Mouse (Mus musculus): ENCODE data around the gene Snrpc. TPM values are rescaled to one million over a fixed set of nuclear protein-coding genes. Genes with fewer than 3 reads are reported as not detected.
"Not testable (repeated sequence)": the region's sequence is repeated elsewhere in the genome, so short reads cannot be mapped to it uniquely, and the experiment has no call there.

The Snrpc gene
- 219 and 230 TPM in 2 replicates for polyA plus RNA-seq (2015; fragmentation: Nextera tagmentation; extraction: Ambion mirVana)

DNA sequence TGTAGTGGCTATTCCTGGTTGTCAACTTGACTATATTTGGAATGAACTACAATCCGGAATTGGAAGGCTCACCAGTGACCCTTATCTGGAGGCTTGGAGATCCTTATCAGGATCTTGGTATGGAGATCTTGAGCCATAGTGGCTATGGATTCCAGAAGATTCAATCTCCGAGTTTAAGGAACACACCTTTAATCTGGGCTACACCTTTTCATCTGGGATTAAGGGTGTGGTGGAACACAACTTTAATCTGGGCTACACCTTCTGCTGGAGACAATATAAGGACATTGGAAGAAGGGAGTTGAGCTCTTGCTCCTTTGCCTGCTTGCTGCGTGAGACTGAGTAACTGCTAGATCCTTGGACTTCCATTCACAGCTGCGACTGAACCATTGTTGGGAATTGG lies at the start of gene Snrpc:
Snrpc (plus strand) TSS at position 301 of the 400 bp plus-strand sequence.
- WGBS, result 67% methylated on average over 4 of the region's 4 CpGs

DNA sequence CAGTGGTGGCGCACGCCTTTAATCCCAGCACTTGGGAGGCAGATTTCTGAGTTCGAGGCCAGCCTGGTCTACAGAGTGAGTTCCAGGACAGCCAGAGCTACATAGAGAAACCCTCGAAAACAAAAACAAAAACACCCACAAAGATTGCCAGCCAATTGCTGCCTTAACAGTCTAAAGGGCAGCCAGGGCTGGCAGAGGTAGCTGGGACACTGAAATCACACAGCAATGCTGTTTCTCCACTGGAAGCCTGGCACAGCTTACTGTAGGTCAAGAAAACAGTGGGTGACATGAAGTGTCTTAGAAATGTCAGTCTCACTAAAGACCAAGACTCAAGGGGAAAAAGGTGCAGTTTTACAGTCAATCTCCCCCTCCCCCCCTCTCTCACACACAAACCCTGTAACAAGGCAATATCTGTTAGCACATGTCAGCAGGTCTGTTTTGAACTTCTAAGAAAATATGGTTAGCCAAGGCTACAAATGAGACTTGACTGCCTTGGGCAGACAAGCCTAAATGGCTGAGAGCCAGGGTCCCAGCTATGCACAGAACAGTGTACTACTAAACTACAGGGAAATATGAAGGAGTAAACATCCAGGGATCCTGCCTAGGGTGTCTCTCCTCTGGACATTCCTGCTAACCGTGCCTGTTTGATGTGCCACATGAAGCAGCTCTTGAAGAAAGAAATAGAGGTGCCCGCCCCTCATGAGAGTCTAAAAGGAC lies 49.3 kb upstream of the Snrpc start:
- no peak overlapping the region for H3K4me3 ChIP-seq
- no peaks in the 10 kb centered on the region for H3K27me3 ChIP-seq (replicated peaks)
- H3K4me2 ChIP-seq, result no peak overlapping the region
- peaks cover 6% of the 10 kb centered on the region; the same call in 1 of the 2 replicates for H3K4me1 ChIP-seq
- peaks cover 46% of the 10 kb centered on the region for H3K36me3 ChIP-seq
- H3K9ac ChIP-seq, result no peak overlapping the region
- H3K27ac ChIP-seq (replicated peaks), result no peak overlapping the region
- H3K9me3 ChIP-seq, result no peaks in the 10 kb centered on the region
- 86% methylated on average over 6 of the region's 6 CpGs for WGBS
- no peak for ATAC-seq (ENCODE audit: extremely low read depth, insufficient number of reproducible peaks, low FRiP score, low TSS enrichment)

More for the DNA sequence above, at the start of gene Snrpc:
- not testable (repeated sequence) for H3K4me3 ChIP-seq; H3K9ac ChIP-seq; H3K27ac ChIP-seq (replicated peaks); ATAC-seq (ENCODE audit: extremely low read depth, insufficient number of reproducible peaks, low FRiP score, low TSS enrichment); H3K9me3 ChIP-seq
- Histone ChIP-seq H3K4me1 (peaks cover 14% of the 10 kb centered on the region), H3K27me3 (replicated peaks) (peaks cover 26% of the 10 kb centered on the region), H3K4me2 (peak within 1 kb of the TSS; percentile 81; the same call in 1 of the 2 replicates), H3K36me3 (peaks cover 11% of the 10 kb centered on the region)

DNA sequence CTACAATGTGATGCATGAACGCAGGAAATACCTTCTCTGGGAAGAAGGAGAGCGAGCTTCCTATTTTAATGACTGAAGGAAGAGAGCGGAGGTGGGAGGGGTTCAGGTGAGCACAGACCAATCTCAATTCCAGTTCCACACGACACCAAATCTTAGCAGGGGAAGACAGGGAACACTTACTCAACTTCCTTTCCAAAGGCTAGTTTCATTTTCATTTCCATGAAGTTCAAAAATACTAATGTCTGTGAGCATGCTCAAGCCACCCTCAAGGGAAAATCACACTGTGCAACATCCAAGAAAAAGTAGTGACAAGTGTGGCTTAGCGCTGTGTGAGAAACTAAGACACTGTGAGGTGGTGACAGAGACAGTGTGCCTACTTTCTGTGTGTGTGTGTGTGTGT lies 47.9 kb upstream of the Snrpc start:
- Histone ChIP-seq H3K4me2 (no peak overlapping the region), H3K27me3 (replicated peaks) (no peaks in the 10 kb centered on the region), H3K4me3 (no peak overlapping the region), H3K4me1 (peaks cover 6% of the 10 kb centered on the region; the same call in 1 of the 2 replicates), H3K27ac (replicated peaks) (no peak overlapping the region), H3K9me3 (no peaks in the 10 kb centered on the region), H3K9ac (no peak overlapping the region), H3K36me3 (peaks cover 34% of the 10 kb centered on the region)
- ATAC-seq (ENCODE audit: extremely low read depth, insufficient number of reproducible peaks, low FRiP score, low TSS enrichment), result no peak
- 81% methylated on average over 5 of the region's 5 CpGs for WGBS

DNA sequence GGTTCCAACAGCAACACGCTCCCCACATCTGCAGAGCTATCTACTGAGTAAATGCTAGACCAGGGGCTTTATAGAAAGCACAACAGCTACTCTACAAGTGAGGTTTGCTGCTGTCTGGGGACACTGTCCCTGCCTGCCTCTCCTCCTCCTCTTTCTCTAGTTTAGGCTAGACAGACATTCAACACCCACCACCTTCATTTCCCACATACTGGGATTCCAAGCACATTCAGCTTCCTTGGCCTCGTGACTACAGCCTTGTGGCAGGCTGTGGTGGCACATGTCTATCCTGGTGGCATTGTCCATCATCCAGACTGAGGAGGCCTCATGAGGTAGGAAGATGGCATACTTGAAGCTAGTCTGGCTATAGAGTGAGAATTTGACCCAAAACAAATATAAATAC lies 47.0 kb upstream of the Snrpc start:
- Histone ChIP-seq H3K4me3 (no peak overlapping the region), H3K9ac (no peak overlapping the region), H3K4me2 (no peak overlapping the region), H3K9me3 (no peaks in the 10 kb centered on the region), H3K36me3 (peaks cover 24% of the 10 kb centered on the region), H3K27ac (replicated peaks) (no peak overlapping the region), H3K4me1 (peaks cover 13% of the 10 kb centered on the region), H3K27me3 (replicated peaks) (no peaks in the 10 kb centered on the region)
- WGBS, result 79% methylated on average over 2 of the region's 2 CpGs
- no peak for ATAC-seq (ENCODE audit: extremely low read depth, insufficient number of reproducible peaks, low FRiP score, low TSS enrichment)

DNA sequence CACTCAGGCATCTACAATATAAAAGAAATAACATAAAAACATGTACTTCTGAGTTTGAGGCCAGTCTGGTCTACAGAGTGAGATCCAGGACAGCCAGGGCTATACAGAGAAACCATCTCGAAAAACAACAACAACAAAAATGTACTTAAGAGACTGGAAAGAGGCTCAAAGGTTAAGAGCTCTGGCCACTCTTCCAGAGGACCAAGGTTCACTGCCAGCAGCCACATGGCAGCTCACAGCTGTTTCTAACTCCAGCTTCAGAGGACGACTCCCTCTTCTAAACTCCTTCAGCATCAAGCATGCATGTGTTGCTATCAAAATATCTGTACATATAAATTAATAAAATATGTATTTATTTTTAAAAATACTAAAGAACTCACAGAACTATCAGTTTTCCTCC lies 46.4 kb upstream of the Snrpc start:
- Histone ChIP-seq H3K4me3 (no peak overlapping the region), H3K27me3 (replicated peaks) (no peaks in the 10 kb centered on the region), H3K36me3 (peaks cover 19% of the 10 kb centered on the region), H3K9ac (no peak overlapping the region), H3K4me1 (peaks cover 19% of the 10 kb centered on the region), H3K9me3 (no peaks in the 10 kb centered on the region), H3K27ac (replicated peaks) (no peak overlapping the region), H3K4me2 (no peak overlapping the region)
- ATAC-seq (ENCODE audit: extremely low read depth, insufficient number of reproducible peaks, low FRiP score, low TSS enrichment), result no peak
- WGBS, result 75% methylated on average over 2 of the region's 2 CpGs

DNA sequence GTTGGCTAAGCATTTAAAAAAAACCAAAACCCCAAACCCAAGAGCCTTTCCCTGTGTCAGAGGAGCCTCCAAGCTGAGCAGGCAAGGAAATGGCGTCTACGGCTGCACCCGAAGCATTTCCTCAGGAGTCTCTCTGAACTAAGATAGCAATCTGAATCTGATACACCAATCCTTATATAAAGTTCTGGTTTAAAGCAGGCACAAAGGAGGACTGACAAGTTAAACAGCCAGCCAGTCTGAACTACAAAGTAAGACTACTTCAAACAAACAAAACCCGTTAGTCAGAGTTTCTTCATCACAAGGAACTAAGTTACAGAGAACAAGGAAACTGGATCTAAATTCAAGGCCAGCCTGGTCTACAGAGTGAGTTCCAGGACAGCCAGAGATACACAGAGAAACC lies 45.4 kb upstream of the Snrpc start:
- Histone ChIP-seq H3K4me3 (no peak overlapping the region), H3K9ac (no peak overlapping the region), H3K9me3 (no peaks in the 10 kb centered on the region), H3K4me1 (peaks cover 28% of the 10 kb centered on the region), H3K27me3 (replicated peaks) (no peaks in the 10 kb centered on the region), H3K36me3 (peaks cover 19% of the 10 kb centered on the region), H3K4me2 (no peak overlapping the region), H3K27ac (replicated peaks) (no peak overlapping the region)
- no peak for ATAC-seq (ENCODE audit: extremely low read depth, insufficient number of reproducible peaks, low FRiP score, low TSS enrichment)
- 70% methylated on average over 4 of the region's 4 CpGs for WGBS

DNA sequence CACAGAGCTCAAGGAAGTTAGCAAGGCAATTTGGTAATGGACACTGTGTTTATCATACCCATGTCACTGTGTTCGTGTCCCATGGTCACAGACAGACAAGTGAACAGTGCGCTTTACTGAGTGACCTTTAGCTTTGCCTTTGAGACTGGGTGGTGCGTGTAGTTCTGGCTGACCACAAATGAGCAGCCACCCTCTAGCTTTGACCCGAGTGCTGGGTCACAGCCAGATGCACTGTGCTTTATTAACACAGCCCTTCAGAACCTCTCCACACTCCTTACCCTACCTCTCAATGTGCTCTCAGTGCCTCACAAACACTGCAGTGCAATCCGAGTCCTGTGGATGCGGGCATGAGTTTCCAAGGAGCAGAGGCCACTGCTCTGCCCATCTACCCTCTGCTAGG lies 44.8 kb upstream of the Snrpc start:
- Histone ChIP-seq H3K4me2 (no peak overlapping the region), H3K36me3 (peaks cover 19% of the 10 kb centered on the region), H3K4me1 (peaks cover 34% of the 10 kb centered on the region), H3K27ac (replicated peaks) (no peak overlapping the region), H3K4me3 (no peak overlapping the region), H3K9ac (no peak overlapping the region), H3K27me3 (replicated peaks) (no peaks in the 10 kb centered on the region), H3K9me3 (no peaks in the 10 kb centered on the region)
- no peak for ATAC-seq (ENCODE audit: extremely low read depth, insufficient number of reproducible peaks, low FRiP score, low TSS enrichment)
- WGBS, result 78% methylated on average over 6 of the region's 6 CpGs

DNA sequence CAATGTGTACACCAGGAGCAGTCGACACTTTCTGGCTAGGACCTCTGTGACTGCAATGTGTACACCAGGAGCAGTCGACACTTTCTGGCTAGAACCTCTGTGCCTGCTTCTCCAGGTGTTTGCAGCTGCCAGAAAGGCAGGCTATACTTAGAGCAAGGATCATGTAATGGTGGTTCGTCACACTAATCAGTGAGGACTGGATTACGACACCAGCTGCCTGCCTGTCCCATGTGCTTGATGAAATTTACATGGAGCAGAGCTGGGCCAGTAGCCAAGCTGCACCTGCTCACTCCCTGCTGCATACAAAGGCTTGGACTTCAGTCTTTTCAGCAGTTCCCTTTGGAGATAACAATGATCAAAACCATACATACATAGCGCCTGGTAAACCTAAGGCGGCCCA lies 41.2 kb upstream of the Snrpc start:
- peak overlapping the region; percentile 73 for H3K4me2 ChIP-seq
- peak overlapping the region; percentile 91 for H3K27ac ChIP-seq (replicated peaks)
- WGBS, result 28% methylated on average over 6 of the region's 6 CpGs
- peak overlapping the region; percentile 44 for H3K4me3 ChIP-seq
- peaks cover 13% of the 10 kb centered on the region for H3K36me3 ChIP-seq
- H3K9ac ChIP-seq, result peak overlapping the region; percentile 76
- H3K27me3 ChIP-seq (replicated peaks), result no peaks in the 10 kb centered on the region
- peaks cover 56% of the 10 kb centered on the region for H3K4me1 ChIP-seq
- H3K9me3 ChIP-seq, result no peaks in the 10 kb centered on the region
- peak; percentile 47; the same call in 1 of the 2 replicates for ATAC-seq (ENCODE audit: extremely low read depth, insufficient number of reproducible peaks, low FRiP score, low TSS enrichment)

DNA sequence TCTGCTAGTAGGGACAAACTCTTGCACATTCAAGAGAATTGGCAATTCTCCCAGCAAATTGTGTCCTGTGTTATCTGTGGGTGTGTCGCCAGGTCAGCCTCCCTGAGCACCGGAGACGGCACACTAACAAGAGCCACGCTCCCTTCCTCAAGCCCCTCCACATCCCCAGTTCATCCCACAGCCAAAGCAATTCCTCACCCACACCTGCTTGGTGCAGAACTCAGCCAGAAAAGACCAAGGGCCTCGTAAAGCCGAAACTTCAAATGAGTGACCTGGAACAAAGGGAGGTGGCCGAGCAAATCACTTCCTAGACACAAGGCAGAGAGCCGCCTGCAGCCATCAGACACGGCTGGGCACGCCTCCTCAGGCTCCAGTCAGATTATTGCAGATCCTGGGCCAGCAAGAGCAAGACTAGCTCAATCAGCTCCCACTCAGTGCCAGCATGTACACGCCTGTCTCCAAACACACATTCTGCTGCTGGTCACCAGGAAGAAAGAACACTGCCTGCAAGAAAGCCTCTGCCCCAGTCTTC lies 40.5 kb upstream of the Snrpc start:
- H3K36me3 ChIP-seq, result peaks cover 12% of the 10 kb centered on the region
- H3K4me1 ChIP-seq, result peaks cover 56% of the 10 kb centered on the region
- peak overlapping the region; percentile 91 for H3K27ac ChIP-seq (replicated peaks)
- peak overlapping the region; percentile 44 for H3K4me3 ChIP-seq
- peak overlapping the region; percentile 73 for H3K4me2 ChIP-seq
- H3K9me3 ChIP-seq, result no peaks in the 10 kb centered on the region
- peak; percentile 43; the same call in 1 of the 2 replicates for ATAC-seq (ENCODE audit: extremely low read depth, insufficient number of reproducible peaks, low FRiP score, low TSS enrichment)
- peak overlapping the region; percentile 76 for H3K9ac ChIP-seq
- H3K27me3 ChIP-seq (replicated peaks), result no peaks in the 10 kb centered on the region
- 19% methylated on average over 11 of the region's 11 CpGs for WGBS

DNA sequence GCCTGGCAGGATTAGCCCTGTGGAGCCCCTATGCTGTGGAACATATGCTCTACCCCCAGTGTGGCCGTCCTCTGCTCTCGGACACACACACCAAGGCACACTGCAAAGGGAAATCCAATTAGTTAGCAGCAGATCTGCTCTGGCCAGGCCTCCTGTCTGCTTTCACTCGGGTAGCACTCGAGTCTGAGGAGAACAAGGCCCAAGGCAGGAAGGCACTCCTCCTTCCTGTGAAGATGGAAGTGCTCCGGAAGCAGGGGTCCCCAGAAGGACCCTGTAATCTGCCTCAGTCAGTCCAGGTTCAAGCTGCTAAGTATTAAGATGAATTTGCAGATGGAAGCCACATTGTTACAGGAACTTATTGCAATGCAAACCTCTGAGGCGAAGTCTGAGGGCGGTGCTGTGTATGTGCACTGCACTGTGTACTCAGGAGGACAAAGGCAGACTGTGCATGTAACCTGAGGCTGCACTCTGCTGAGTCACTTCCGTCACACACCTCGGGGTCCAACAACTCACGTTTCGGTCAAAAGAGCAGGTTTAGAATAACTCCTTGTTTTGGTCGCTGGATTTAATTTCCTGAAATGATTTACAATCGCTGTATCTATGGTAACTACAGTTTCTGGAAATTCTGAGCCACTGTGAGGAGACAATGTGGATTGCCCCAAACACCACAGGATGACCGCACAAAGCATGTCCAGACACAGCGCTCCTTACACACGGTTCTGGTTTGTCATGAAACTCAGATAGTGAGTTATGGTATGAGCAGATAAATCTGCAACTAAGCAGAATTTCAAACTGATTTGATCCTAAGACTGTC lies 38.0 kb upstream of the Snrpc start:
- Histone ChIP-seq H3K4me3 (no peak overlapping the region), H3K27me3 (replicated peaks) (no peaks in the 10 kb centered on the region), H3K4me1 (peaks cover 68% of the 10 kb centered on the region), H3K9ac (peak overlapping the region; percentile 52; the same call in 1 of the 2 replicates), H3K4me2 (peak overlapping the region; percentile 4; the same call in 1 of the 2 replicates), H3K27ac (replicated peaks) (peak overlapping the region; percentile 91), H3K9me3 (no peaks in the 10 kb centered on the region), H3K36me3 (no peaks in the 10 kb centered on the region)
- 47% methylated on average over 16 of the region's 16 CpGs for WGBS
- ATAC-seq (ENCODE audit: extremely low read depth, insufficient number of reproducible peaks, low FRiP score, low TSS enrichment), result no peak

All from heart, embryonic 13.5 days (tissue).